Mouse (Mus musculus) G1E (cell line): ENCODE measurements at regions not wholly inside any gene's neighbourhood (a gene's known extent, or its start where the extent isn't known, plus 50 kb on each side); places are given as distances from the start of the nearest gene placed in this dataset.

Experiments
- ATAC-seq: 2 replicates; pipeline ENCODE4 v1.8.0; 2016; ENCODE audit warnings: mild to moderate bottlenecking; ENCODE audit not compliant: insufficient number of reproducible peaks, poor library complexity, low FRiP score, severe bottlenecking; ENCODE audit errors: extremely low read depth
- DNase-seq: peaks from one replicate; pipeline ENCODE4 v3.0.0; 2012; ENCODE audit warnings: low spot score
- H3K27me3 ChIP-seq: 2 replicates; pipeline ENCODE4 v1.6.1; 2012; ENCODE audit warnings: mild to moderate bottlenecking, low read length, inconsistent platforms; ENCODE audit not compliant: insufficient read depth
- H3K36me3 ChIP-seq: replicated peaks from 2 replicates; pipeline ENCODE3; 2012; ENCODE audit warnings: mild to moderate bottlenecking, inconsistent platforms
- H3K4me1 ChIP-seq: 2 replicates; pipeline ENCODE4 v1.6.1; 2012; ENCODE audit warnings: low read depth, low read length, inconsistent platforms, mixed read lengths; ENCODE audit not compliant: insufficient read depth
- H3K4me3 ChIP-seq: 2 replicates; pipeline ENCODE4 v1.5.1; 2012; ENCODE audit warnings: low read depth, mild to moderate bottlenecking, inconsistent platforms, low read length, moderate library complexity, mixed read lengths
- H3K9me3 ChIP-seq: replicated peaks from 2 replicates; pipeline ENCODE4 v1.6.1; 2012; ENCODE audit warnings: inconsistent platforms
- CTCF ChIP-seq: IDR thresholded peaks from 2 replicates; pipeline ENCODE4 v1.5.1; 2012; ENCODE audit warnings: low read depth, low read length, inconsistent platforms, mixed read lengths
- GATA1 ChIP-seq: IDR thresholded peaks from 2 replicates; pipeline ENCODE4 v1.6.1; 2012; ENCODE audit warnings: borderline replicate concordance, low read length, inconsistent platforms, mixed read lengths
- GATA2 ChIP-seq: IDR thresholded peaks from 2 replicates; pipeline ENCODE4 v1.6.1; 2012; ENCODE audit warnings: low read depth, low read length, inconsistent platforms, borderline replicate concordance
- POLR2AphosphoS5 ChIP-seq: IDR thresholded peaks from 2 replicates; pipeline ENCODE4 v1.6.1; 2012; ENCODE audit warnings: low read depth, low read length, inconsistent platforms; ENCODE audit not compliant: insufficient replicate concordance
- TAL1 ChIP-seq: conservative IDR thresholded peaks from 2 replicates; pipeline ENCODE4 v1.6.1; 2012; ENCODE audit warnings: low read depth, low read length, inconsistent platforms, mixed read lengths

DNA sequence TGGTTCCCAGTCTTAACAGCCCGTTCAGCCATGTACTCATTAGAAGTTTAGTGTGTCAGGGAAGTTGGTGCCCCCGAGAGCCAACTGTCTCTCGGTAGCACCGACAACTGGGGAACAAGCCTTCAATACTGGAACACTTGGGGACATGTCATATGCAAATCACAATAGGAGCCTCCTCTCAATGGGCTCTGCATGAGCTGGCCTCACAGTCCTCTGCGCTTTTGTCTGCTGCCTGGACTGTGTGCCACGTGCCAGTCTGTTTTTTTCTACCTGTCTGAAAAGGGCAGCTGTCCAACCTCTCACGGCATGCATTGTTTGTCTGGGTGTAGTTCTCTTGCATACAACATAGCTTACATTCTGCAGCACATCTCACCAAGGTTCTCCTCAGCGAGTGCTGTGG lies 161.7 kb downstream of the Med10 start:
- ATAC-seq (no peak), DNase-seq (no peak)
- H3K36me3 ChIP-seq = no peaks in the 10 kb centered on the region
- peaks cover 39% of the 10 kb centered on the region for H3K9me3 ChIP-seq
- TF ChIP-seq TAL1 (no peak), GATA1 (no peak), GATA2 (no peak), POLR2AphosphoS5 (no peak), CTCF (no peak)
- H3K27me3 ChIP-seq = no peaks in the 10 kb centered on the region
- no peaks in the 10 kb centered on the region for H3K4me1 ChIP-seq
- H3K4me3 ChIP-seq = no peak overlapping the region

DNA sequence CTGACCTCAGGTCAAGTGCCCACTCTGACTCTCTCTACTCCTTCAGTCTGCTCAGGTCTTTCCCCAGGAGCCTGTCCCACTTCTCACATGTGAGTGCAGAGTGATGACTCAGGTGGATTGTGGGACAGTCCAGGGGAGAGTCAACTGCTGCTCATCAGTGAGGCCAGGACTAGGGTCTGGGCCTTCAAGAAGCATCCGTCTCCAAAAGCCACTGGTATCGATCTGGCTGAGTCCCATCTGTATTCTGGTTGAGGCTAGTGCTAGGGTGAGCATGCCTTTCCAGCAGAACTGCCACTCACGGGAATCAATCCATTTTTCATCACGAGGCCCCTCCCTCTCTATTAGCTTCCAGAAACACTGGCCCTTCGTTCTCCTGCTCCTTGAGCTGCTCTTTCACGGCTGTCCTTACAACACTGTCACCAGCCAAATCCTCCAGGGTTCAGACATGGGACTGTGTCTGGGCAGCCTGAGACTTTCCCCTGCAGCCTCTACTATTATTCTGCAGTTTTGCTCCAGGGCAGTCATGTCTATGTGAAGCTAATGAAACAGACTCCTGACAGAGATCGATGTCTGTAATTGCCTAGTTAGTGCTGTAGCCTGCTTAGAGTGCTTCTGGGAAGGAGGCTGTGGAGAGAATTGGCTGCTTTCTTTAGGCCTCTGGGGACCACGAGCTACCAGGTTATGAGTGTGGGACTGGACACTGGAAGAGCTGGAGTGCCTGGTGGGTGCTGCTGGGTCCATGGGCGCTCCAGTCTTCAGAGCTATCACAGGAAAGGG lies 169.3 kb downstream of the Med10 start:
- Histone ChIP-seq H3K4me3 (no peak overlapping the region), H3K9me3 (peaks cover 44% of the 10 kb centered on the region), H3K4me1 (no peaks in the 10 kb centered on the region), H3K27me3 (no peaks in the 10 kb centered on the region), H3K36me3 (no peaks in the 10 kb centered on the region)
- ATAC-seq (no peak), DNase-seq (no peak)
- no peak for TF ChIP-seq POLR2AphosphoS5

GRCm38 (mm10) chr13:69974835-69975234 lies 172.6 kb downstream of the Med10 start:
- Histone ChIP-seq H3K4me1 (no peaks in the 10 kb centered on the region), H3K36me3 (no peaks in the 10 kb centered on the region), H3K4me3 (no peak overlapping the region), H3K27me3 (no peaks in the 10 kb centered on the region), H3K9me3 (peaks cover 36% of the 10 kb centered on the region)
- DNase-seq (no peak), ATAC-seq (no peak)
- TF ChIP-seq POLR2AphosphoS5 = no peak
- no peak for TF ChIP-seq CTCF
- no peak for TF ChIP-seq TAL1
- TF ChIP-seq GATA1 = no peak
- TF ChIP-seq GATA2 = no peak

DNA sequence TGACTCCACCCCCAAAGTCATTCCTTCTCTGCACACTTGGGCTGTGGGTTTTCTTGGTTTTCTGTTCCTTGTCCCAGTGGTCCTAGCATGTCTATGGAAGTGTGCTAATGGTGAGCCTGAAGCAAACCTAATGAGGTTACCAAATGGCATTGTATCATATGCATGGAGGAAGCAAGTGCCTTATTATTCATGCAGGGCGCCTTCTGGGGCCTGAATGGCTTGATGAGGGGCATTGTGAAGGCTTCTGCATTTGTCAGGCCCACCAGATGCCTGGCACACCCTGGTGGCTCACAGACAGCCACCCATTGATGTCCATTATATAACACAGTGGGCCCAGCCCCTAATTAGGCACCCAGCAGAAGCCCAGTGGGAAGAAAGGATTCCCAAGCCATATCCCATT lies 182.0 kb downstream of the Med10 start:
- TF ChIP-seq TAL1 (no peak), GATA1 (no peak), GATA2 (no peak), POLR2AphosphoS5 (no peak), CTCF (no peak)
- H3K4me3 ChIP-seq = no peak overlapping the region
- H3K4me1 ChIP-seq = no peaks in the 10 kb centered on the region
- DNase-seq (no peak), ATAC-seq (no peak)
- no peaks in the 10 kb centered on the region for H3K27me3 ChIP-seq
- peaks cover 27% of the 10 kb centered on the region for H3K9me3 ChIP-seq
- no peaks in the 10 kb centered on the region for H3K36me3 ChIP-seq

- H3K9me3 ChIP-seq = peaks cover 46% of the 10 kb centered on the region
- H3K36me3 ChIP-seq = no peaks in the 10 kb centered on the region
- DNase-seq = no peak
- no peak for ATAC-seq
- no peak overlapping the region for H3K4me3 ChIP-seq
- H3K4me1 ChIP-seq = no peaks in the 10 kb centered on the region
- H3K27me3 ChIP-seq = no peaks in the 10 kb centered on the region
- no peak for TF ChIP-seq TAL1
- TF ChIP-seq POLR2AphosphoS5 = no peak
- TF ChIP-seq CTCF = no peak
- TF ChIP-seq GATA2 = no peak
- no peak for TF ChIP-seq GATA1
These were observed 185.0 kb downstream of the Med10 start for GRCm38 (mm10) chr13:69987181-69987580.

DNA sequence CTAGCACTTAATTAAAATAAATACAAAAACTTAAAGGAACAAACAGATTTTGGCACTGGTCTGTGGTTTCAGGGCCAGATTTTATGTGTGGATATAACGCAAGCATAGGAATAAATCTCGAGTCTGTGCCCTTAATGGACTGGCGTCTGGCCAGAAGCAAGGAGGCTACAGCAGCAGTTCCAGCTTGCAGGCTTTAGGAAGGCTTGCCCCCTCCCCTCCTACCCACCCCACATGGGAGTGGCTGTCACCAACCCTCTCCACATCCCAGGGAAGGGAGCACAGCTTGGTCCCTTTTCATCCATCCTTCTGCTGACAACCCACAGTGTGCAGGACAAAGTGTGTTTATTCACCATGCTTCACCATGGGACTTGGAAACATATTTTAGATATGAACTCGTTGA lies 186.1 kb downstream of the Med10 start:
- TF ChIP-seq TAL1 = no peak
- no peak for TF ChIP-seq GATA1
- peaks cover 52% of the 10 kb centered on the region for H3K9me3 ChIP-seq

More for the DNA sequence above, 186.1 kb downstream of the Med10 start:
- H3K27me3 ChIP-seq = no peaks in the 10 kb centered on the region
- no peak overlapping the region for H3K4me3 ChIP-seq
- no peaks in the 10 kb centered on the region for H3K36me3 ChIP-seq
- DNase-seq = no peak
- no peak for ATAC-seq
- H3K4me1 ChIP-seq = no peaks in the 10 kb centered on the region
